Mouse (Mus musculus) embryonic facial prominence, embryonic 14.5 days (tissue): ENCODE results near the gene Map1s. TPM values are rescaled to one million over a fixed set of nuclear protein-coding genes. Genes with fewer than 3 reads are reported as not detected.

ENCODE experiments used
- ATAC-seq: fragments of 200-750 bp; cut with Nextera tagmentation; 2 replicates; pipeline ENCODE4 v1.8.0; 2017; ENCODE audit warnings: low read depth, moderate number of reproducible peaks, moderate TSS enrichment
- DNase-seq: peaks from one replicate; pipeline ENCODE4 v3.0.0-alpha.2; 2015; ENCODE audit warnings: low spot score
- H3K27ac ChIP-seq: fragments of 300-500 bp; sonication (generic); replicated peaks from 2 replicates; pipeline ENCODE4 v1.5.1; 2014; ENCODE audit warnings: low read depth, mild to moderate bottlenecking, low read length, moderate library complexity
- H3K27me3 ChIP-seq: fragments of 300-500 bp; sonication (generic); replicated peaks from 2 replicates; pipeline ENCODE4 v1.6.1; 2014; ENCODE audit warnings: low read length; ENCODE audit not compliant: control insufficient read depth, insufficient read depth
- H3K36me3 ChIP-seq: fragments of 300-500 bp; sonication (generic); 2 replicates; pipeline ENCODE4 v1.6.1; 2014; ENCODE audit warnings: low read length, mixed read lengths; ENCODE audit not compliant: control insufficient read depth, insufficient read depth
- H3K4me1 ChIP-seq: fragments of 300-500 bp; sonication (generic); 2 replicates; pipeline ENCODE4 v1.6.1; 2014; ENCODE audit warnings: antibody characterized with exemption, low read length; ENCODE audit not compliant: control insufficient read depth, insufficient read depth
- H3K4me2 ChIP-seq: fragments of 300-500 bp; sonication (generic); 2 replicates; pipeline ENCODE4 v1.6.1; 2014; ENCODE audit warnings: low read depth, mild to moderate bottlenecking, low read length, moderate library complexity, mixed read lengths
- H3K4me3 ChIP-seq: fragments of 300-500 bp; sonication (generic); 2 replicates; pipeline ENCODE4 v1.5.1; 2014; ENCODE audit warnings: low read depth, mild to moderate bottlenecking, low read length
- H3K9ac ChIP-seq: fragments of 300-500 bp; sonication (generic); 2 replicates; pipeline ENCODE4 v1.6.1; 2014; ENCODE audit warnings: low read depth, mild to moderate bottlenecking, low read length, moderate library complexity, mixed read lengths
- H3K9me3 ChIP-seq: fragments of 300-500 bp; sonication (generic); 2 replicates; pipeline ENCODE4 v1.6.1; 2016; ENCODE audit warnings: low read length; ENCODE audit not compliant: control insufficient read depth
- WGBS: fragments of 180-500 bp; shearing (Covaris S2); extraction: QIAGEN DNeasy Blood & Tissue Kit; methylation state at CpG from one replicate; pipeline ENCODE4 v1.1.7; 2014; 5-methylcytosine and 5-hydroxymethylcytosine counted together
- polyA plus RNA-seq: library from polyadenylated mRNA; unstranded; fragments of >200 nt; fragmentation: Nextera tagmentation; extraction: Ambion mirVana; gene quantifications from 2 replicates; pipeline ENCODE4 v1.2.1, GENCODE M21; 2014

Map1s gene
- polyA plus RNA-seq, 1 experiment from 2014 or later: 41.3 TPM

GRCm38 (mm10) chr8:70900872-70901387 lies 4.8 kb upstream of the Map1s start:
- H3K4me1 ChIP-seq: peaks cover 8% of the 10 kb centered on the region; the same call in 1 of the 2 replicates
- ATAC-seq: no peak
- DNase-seq: no peak
- H3K9me3 ChIP-seq: no peaks in the 10 kb centered on the region
- H3K36me3 ChIP-seq: peaks cover 5% of the 10 kb centered on the region; the same call in 1 of the 2 replicates
- no peak overlapping the region for H3K27ac ChIP-seq
- WGBS: 72% methylated on average over 2 of the region's 2 CpGs
- H3K4me3 ChIP-seq: no peak overlapping the region
- H3K27me3 ChIP-seq: 0 out of 2 replicates have a peak, but pooled peaks cover 4% of the 10 kb centered on the region
- no peak overlapping the region for H3K9ac ChIP-seq
- no peak overlapping the region for H3K4me2 ChIP-seq

- Histone ChIP-seq H3K36me3 (no peaks in the 10 kb centered on the region), H3K4me3 (no peak overlapping the region), H3K9ac (no peak overlapping the region), H3K4me2 (no peak overlapping the region), H3K9me3 (no peaks in the 10 kb centered on the region), H3K4me1 (peaks cover 11% of the 10 kb centered on the region), H3K27ac (no peak overlapping the region), H3K27me3 (0 out of 2 replicates have a peak, but pooled peaks cover 4% of the 10 kb centered on the region)
- DNase-seq (no peak), ATAC-seq (no peak)
- 31% methylated on average over 5 of the region's 5 CpGs for WGBS
Observed at GRCm38 (mm10) chr8:70902211-70902610, 3.5 kb upstream of the Map1s start.

DNA sequence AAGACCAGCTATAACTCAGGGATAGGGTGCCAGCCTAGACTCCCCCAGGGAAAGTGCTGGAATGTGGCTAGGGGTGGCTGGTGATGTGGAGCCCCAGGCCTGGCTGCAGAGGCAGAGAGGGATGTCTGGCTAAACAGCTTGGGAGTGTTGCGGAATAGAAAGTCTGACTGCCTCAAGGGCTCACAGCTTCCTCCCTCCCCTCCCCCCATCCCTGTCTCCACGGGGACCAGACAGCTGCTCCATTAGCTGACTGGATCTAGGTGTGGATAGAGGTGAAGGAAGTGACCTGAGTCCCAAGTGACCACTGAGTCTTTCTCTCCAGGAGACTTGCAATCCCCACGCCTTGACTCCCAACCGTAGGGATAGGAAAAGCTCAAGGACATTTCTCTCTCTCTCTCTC lies 2.6 kb upstream of the Map1s start:
- H3K27me3 ChIP-seq: 0 out of 2 replicates have a peak, but pooled peaks cover 4% of the 10 kb centered on the region
- DNase-seq: no peak
- no peak for ATAC-seq
- no peak overlapping the region for H3K9ac ChIP-seq
- H3K4me2 ChIP-seq: no peak overlapping the region
- H3K4me1 ChIP-seq: peaks cover 11% of the 10 kb centered on the region
- H3K4me3 ChIP-seq: no peak overlapping the region
- H3K9me3 ChIP-seq: no peaks in the 10 kb centered on the region
- no peaks in the 10 kb centered on the region for H3K36me3 ChIP-seq
- no peak overlapping the region for H3K27ac ChIP-seq
- 36% methylated on average over 3 of the region's 4 CpGs for WGBS

- 0 out of 2 replicates have a peak, but pooled peaks cover 4% of the 10 kb centered on the region for H3K27me3 ChIP-seq
- H3K4me3 ChIP-seq: no peak overlapping the region
- H3K4me2 ChIP-seq: no peak overlapping the region
- H3K4me1 ChIP-seq: peaks cover 11% of the 10 kb centered on the region
- H3K36me3 ChIP-seq: no peaks in the 10 kb centered on the region
- no peaks in the 10 kb centered on the region for H3K9me3 ChIP-seq
- no peak overlapping the region for H3K9ac ChIP-seq
- no peak for DNase-seq
- H3K27ac ChIP-seq: no peak overlapping the region
- no peak for ATAC-seq
Observed at GRCm38 (mm10) chr8:70903582-70903981, 2.1 kb upstream of the Map1s start.

DNA sequence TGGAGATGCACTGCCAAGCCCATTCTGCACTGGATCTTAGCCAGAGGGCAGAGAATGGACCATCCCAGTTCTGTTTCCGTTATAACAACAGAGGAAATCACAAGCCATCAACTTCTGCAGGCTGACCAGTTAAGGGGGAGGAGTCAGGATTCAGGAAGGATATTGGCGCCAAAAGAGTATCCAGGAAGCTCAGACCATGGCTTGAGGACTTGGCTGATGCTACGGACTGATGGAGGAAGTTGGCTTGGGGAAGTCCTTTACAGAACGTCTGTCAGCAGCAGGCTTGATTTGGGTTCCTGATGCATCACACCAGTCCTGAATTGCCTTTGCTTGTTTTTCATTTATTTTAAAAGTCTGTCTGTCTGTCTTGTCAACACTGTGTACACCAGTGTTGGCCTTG lies 1.2 kb upstream of the Map1s start:
- H3K27me3 ChIP-seq: 0 out of 2 replicates have a peak, but pooled peaks cover 4% of the 10 kb centered on the region
- H3K4me3 ChIP-seq: no peak overlapping the region
- H3K27ac ChIP-seq: no peak overlapping the region
- peaks cover 11% of the 10 kb centered on the region for H3K4me1 ChIP-seq
- DNase-seq: peak; percentile 36
- H3K9ac ChIP-seq: no peak overlapping the region
- ATAC-seq: no peak
- H3K9me3 ChIP-seq: no peaks in the 10 kb centered on the region
- no peak overlapping the region for H3K4me2 ChIP-seq
- WGBS: 50% methylated on average over 4 of the region's 4 CpGs
- H3K36me3 ChIP-seq: 0 out of 2 replicates have a peak, but pooled peaks cover 1% of the 10 kb centered on the region

DNA sequence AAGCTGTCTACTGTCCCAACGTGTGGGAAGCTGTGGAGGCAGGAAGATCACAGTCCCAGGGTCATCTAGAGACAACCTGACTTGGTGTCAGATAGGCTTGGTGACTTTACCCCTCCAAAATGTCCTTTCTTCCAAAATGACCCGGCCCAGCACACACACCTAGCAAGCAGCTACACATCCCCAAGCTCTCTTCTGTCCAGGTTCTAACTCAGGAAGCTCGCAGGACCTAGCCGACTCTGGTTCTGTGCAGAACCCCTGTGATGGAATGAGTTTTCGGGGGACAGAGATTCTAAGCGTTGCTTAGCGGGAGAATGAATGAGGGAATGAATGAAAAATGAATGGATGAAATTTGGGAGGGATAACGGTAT lies 285 bp upstream of the Map1s start:
- WGBS: 14% methylated on average over 8 of the region's 8 CpGs
- Histone ChIP-seq H3K4me2 (peak overlapping the region; percentile 93), H3K27me3 (0 out of 2 replicates have a peak, but pooled peaks cover 4% of the 10 kb centered on the region), H3K4me3 (peak overlapping the region; percentile 84), H3K27ac (peak overlapping the region; percentile 93), H3K36me3 (0 out of 2 replicates have a peak, but pooled peaks cover 3% of the 10 kb centered on the region), H3K9me3 (no peaks in the 10 kb centered on the region), H3K4me1 (peaks cover 11% of the 10 kb centered on the region), H3K9ac (peak overlapping the region; percentile 90)
- DNase-seq (no peak), ATAC-seq (peak; percentile 13; the same call in 1 of the 2 replicates)

GRCm38 (mm10) chr8:70907518-70907917 lies 1.8 kb downstream of the Map1s start:
- Histone ChIP-seq H3K4me2 (no peak overlapping the region), H3K27me3 (0 out of 2 replicates have a peak, but pooled peaks cover 4% of the 10 kb centered on the region), H3K4me3 (no peak overlapping the region), H3K36me3 (peaks cover 21% of the 10 kb centered on the region), H3K4me1 (peaks cover 11% of the 10 kb centered on the region), H3K9ac (no peak overlapping the region), H3K9me3 (no peaks in the 10 kb centered on the region), H3K27ac (no peak overlapping the region)
- 84% methylated on average over 2 of the region's 2 CpGs for WGBS
- DNase-seq (no peak), ATAC-seq (no peak)

GRCm38 (mm10) chr8:70911596-70911995 lies 5.9 kb downstream of the Map1s start:
- Histone ChIP-seq H3K4me1 (peaks cover 6% of the 10 kb centered on the region), H3K27me3 (no peaks in the 10 kb centered on the region), H3K4me2 (no peak overlapping the region), H3K27ac (no peak overlapping the region), H3K4me3 (no peak overlapping the region), H3K9ac (no peak overlapping the region), H3K9me3 (no peaks in the 10 kb centered on the region), H3K36me3 (peaks cover 62% of the 10 kb centered on the region)
- DNase-seq: no peak
- ATAC-seq: no peak
- 76% methylated on average over 5 of the region's 5 CpGs for WGBS

- no peak for ATAC-seq
- 92% methylated on average over 28 of the region's 30 CpGs for WGBS
- no peak overlapping the region for H3K9ac ChIP-seq
- H3K27me3 ChIP-seq: no peaks in the 10 kb centered on the region
- no peak overlapping the region for H3K27ac ChIP-seq
- peaks cover 75% of the 10 kb centered on the region for H3K36me3 ChIP-seq
- no peak overlapping the region for H3K4me2 ChIP-seq
- H3K4me3 ChIP-seq: no peak overlapping the region
- H3K9me3 ChIP-seq: no peaks in the 10 kb centered on the region
- DNase-seq: no peak
- no peaks in the 10 kb centered on the region for H3K4me1 ChIP-seq
Observed at GRCm38 (mm10) chr8:70912955-70913354, 7.2 kb downstream of the Map1s start.
